Mouse (Mus musculus): ENCODE measurements around the gene Lrrc46. TPM values are rescaled to one million over a fixed set of nuclear protein-coding genes. Genes with fewer than 3 reads are reported as not detected.
A peak's percentile ranks its signal among the peaks of the same experiment; 100 is the strongest.

Lrrc46 gene
- polyA plus RNA-seq, 1 experiment from 2014 or later: 0.17 TPM

DNA sequence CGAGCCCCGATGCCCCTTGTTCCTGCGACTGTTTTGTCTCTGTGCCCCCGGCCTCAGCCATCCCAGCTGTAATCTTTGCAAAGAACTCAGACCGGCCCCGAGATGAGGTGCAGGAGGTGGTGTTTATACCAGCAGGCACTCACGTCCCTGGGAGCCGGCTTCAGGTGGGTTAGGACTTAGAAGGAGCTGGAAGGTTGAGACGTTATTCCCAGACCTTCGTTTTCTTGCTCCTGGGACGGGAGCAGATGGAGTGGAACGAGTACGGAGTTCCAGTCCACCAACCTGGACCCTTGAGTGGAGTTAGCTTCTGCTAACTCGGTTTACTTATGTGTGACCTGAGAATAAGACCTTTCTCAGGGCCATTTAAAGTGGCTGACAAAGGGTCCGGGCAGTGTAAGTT lies 10.8 kb downstream of the Lrrc46 start:
- no peaks in the 10 kb centered on the region for H3K27me3 ChIP-seq (replicated peaks; ENCODE audit: control insufficient read depth, insufficient read depth, low read length)
- 15% methylated on average over 15 of the region's 15 CpGs for WGBS
- no peak for ATAC-seq
- peak overlapping the region; percentile 78 for H3K4me2 ChIP-seq (replicated peaks; ENCODE audit: low read depth)
- H3K4me1 ChIP-seq (replicated peaks; ENCODE audit: control insufficient read depth, insufficient read depth, low read length): peaks cover 8% of the 10 kb centered on the region; the same call in 1 of the 2 replicates
- H3K27ac ChIP-seq (ENCODE audit: low read depth, low read length): no peak overlapping the region
- H3K9me3 ChIP-seq (ENCODE audit: control insufficient read depth): no peaks in the 10 kb centered on the region
- H3K9ac ChIP-seq (ENCODE audit: low read depth, low read length): peak overlapping the region; percentile 28
- H3K36me3 ChIP-seq (ENCODE audit: control insufficient read depth, insufficient read depth): peaks cover 13% of the 10 kb centered on the region; the same call in 1 of the 2 replicates
- no peak for TF ChIP-seq CTCF (IDR thresholded peaks at IDR 0.05; ENCODE audit: low read depth)
- H3K4me3 ChIP-seq (ENCODE audit: low read depth, low read length): peak overlapping the region; percentile 54

DNA sequence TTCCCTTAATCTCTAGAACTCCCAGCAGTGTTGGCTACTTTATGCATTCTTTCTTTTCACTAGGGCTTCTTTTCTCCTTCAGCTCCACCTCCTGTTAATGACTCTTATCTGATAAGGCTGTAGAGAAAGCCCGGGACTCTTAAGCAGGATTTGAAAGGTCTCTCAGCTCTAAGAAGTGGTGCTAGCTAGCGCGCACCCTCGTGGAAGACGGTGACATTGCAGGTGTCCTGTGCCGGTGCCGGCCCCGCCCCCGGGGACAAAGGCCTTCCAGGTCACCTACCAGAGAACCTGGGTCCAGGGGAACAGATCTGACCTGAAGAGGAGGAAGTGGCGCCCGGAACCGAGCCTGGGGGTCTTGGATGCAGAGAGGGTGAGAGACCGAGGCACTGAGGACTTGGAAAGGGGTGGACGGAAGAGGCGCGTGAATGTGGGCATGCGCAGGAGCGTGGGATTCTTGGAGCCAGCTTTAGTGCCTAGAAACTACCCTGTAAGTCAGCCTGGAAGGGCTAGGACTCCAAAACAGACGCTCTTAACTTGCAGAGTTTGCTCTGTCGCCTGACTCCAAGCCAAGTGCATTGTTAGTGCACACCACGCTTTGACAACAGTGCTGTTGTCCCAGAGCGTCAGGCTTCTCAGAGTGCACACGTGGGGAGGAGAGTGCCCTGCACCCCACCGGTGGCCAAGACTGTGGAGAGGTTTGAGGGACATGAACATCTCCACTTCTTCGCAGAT lies 11.4 kb downstream of the Lrrc46 start, which contains the start of gene Scrn2:
TSS of gene Scrn2 (plus strand) at position 253 of the 732 bp plus-strand sequence.
- 1% methylated on average over 25 of the region's 25 CpGs for WGBS
- Histone ChIP-seq H3K27me3 (replicated peaks; ENCODE audit: control insufficient read depth, insufficient read depth, low read length) (no peaks in the 10 kb centered on the region), H3K4me3 (ENCODE audit: low read depth, low read length) (peak within 1 kb of the TSS; percentile 54), H3K9me3 (ENCODE audit: control insufficient read depth) (no peaks in the 10 kb centered on the region), H3K4me2 (replicated peaks; ENCODE audit: low read depth) (peak within 1 kb of the TSS; percentile 78), H3K4me1 (replicated peaks; ENCODE audit: control insufficient read depth, insufficient read depth, low read length) (peaks cover 9% of the 10 kb centered on the region; the same call in 1 of the 2 replicates), H3K36me3 (ENCODE audit: control insufficient read depth, insufficient read depth) (peaks cover 13% of the 10 kb centered on the region; the same call in 1 of the 2 replicates), H3K9ac (ENCODE audit: low read depth, low read length) (peak within 1 kb of the TSS; percentile 28), H3K27ac (ENCODE audit: low read depth, low read length) (peak within 1 kb of the TSS; percentile 41)
- peak; percentile 93 for TF ChIP-seq CTCF (IDR thresholded peaks at IDR 0.05; ENCODE audit: low read depth)
- ATAC-seq: peak; percentile 75

GRCm38 (mm10) chr11:97025721-97026344 lies 15.4 kb downstream of the Lrrc46 start:
- Histone ChIP-seq H3K36me3 (ENCODE audit: control insufficient read depth, insufficient read depth) (no peaks in the 10 kb centered on the region; the same call in 1 of the 2 replicates), H3K4me3 (ENCODE audit: low read depth, low read length) (peak overlapping the region; percentile 33), H3K27ac (ENCODE audit: low read depth, low read length) (0 out of 2 replicates have a peak overlapping the region, but pooled peaks have one; percentile 3), H3K4me1 (replicated peaks; ENCODE audit: control insufficient read depth, insufficient read depth, low read length) (peaks cover 15% of the 10 kb centered on the region; the same call in 1 of the 2 replicates), H3K9ac (ENCODE audit: low read depth, low read length) (peak overlapping the region; percentile 47), H3K27me3 (replicated peaks; ENCODE audit: control insufficient read depth, insufficient read depth, low read length) (peaks cover 37% of the 10 kb centered on the region), H3K4me2 (replicated peaks; ENCODE audit: low read depth) (peak overlapping the region; percentile 70), H3K9me3 (ENCODE audit: control insufficient read depth) (no peaks in the 10 kb centered on the region)
- peak; percentile 98 for TF ChIP-seq CTCF (IDR thresholded peaks at IDR 0.05; ENCODE audit: low read depth)
- 9% methylated on average over 17 of the region's 17 CpGs for WGBS
- ATAC-seq: peak; percentile 8; the same call in 1 of the 2 replicates

- no peaks in the 10 kb centered on the region for H3K9me3 ChIP-seq (ENCODE audit: control insufficient read depth)
- WGBS: 56% methylated on average over 10 of the region's 10 CpGs
- H3K4me3 ChIP-seq (ENCODE audit: low read depth, low read length): no peak overlapping the region
- H3K9ac ChIP-seq (ENCODE audit: low read depth, low read length): no peak overlapping the region
- H3K27me3 ChIP-seq (replicated peaks; ENCODE audit: control insufficient read depth, insufficient read depth, low read length): peaks cover 43% of the 10 kb centered on the region
- no peak overlapping the region for H3K4me2 ChIP-seq (replicated peaks; ENCODE audit: low read depth)
- H3K4me1 ChIP-seq (replicated peaks; ENCODE audit: control insufficient read depth, insufficient read depth, low read length): peaks cover 14% of the 10 kb centered on the region; the same call in 1 of the 2 replicates
- no peak for TF ChIP-seq CTCF (IDR thresholded peaks at IDR 0.05; ENCODE audit: low read depth)
- ATAC-seq: no peak
- no peak overlapping the region for H3K27ac ChIP-seq (ENCODE audit: low read depth, low read length)
- H3K36me3 ChIP-seq (ENCODE audit: control insufficient read depth, insufficient read depth): no peaks in the 10 kb centered on the region; the same call in 1 of the 2 replicates
These were observed 16.2 kb downstream of the Lrrc46 start for GRCm38 (mm10) chr11:97024977-97025376.

GRCm38 (mm10) chr11:97021873-97022484 lies 19.2 kb downstream of the Lrrc46 start:
- H3K4me2 ChIP-seq (replicated peaks; ENCODE audit: low read depth): peak overlapping the region; percentile 95
- peaks cover 69% of the 10 kb centered on the region for H3K27me3 ChIP-seq (replicated peaks; ENCODE audit: control insufficient read depth, insufficient read depth, low read length)
- under 1% methylated on average over 50 of the region's 50 CpGs for WGBS
- H3K4me1 ChIP-seq (replicated peaks; ENCODE audit: control insufficient read depth, insufficient read depth, low read length): peaks cover 23% of the 10 kb centered on the region; the same call in 1 of the 2 replicates
- peak; percentile 75 for TF ChIP-seq CTCF (IDR thresholded peaks at IDR 0.05; ENCODE audit: low read depth)
- peak; percentile 72 for ATAC-seq
- no peaks in the 10 kb centered on the region; the same call in 1 of the 2 replicates for H3K36me3 ChIP-seq (ENCODE audit: control insufficient read depth, insufficient read depth)
- H3K27ac ChIP-seq (ENCODE audit: low read depth, low read length): no peak overlapping the region
- peak overlapping the region; percentile 65; the same call in 1 of the 2 replicates for H3K9ac ChIP-seq (ENCODE audit: low read depth, low read length)
- peak overlapping the region; percentile 52 for H3K4me3 ChIP-seq (ENCODE audit: low read depth, low read length)
- no peaks in the 10 kb centered on the region for H3K9me3 ChIP-seq (ENCODE audit: control insufficient read depth)
